Comparison of ENCODE assay signal across 8 mouse cellular contexts in genomic region chr2:126553291-126553639, GRCm38 (mm10). TPM values are rescaled to one million over a fixed set of nuclear protein-coding genes. Genes with fewer than 3 reads are reported as not detected.
DNase-seq lines count a peak whose midpoint lies in the region; ATAC-seq lines count a peak whose summit lies in the region.

No protein-coding gene starts in this region.

- no peak for DNase-seq in heart, adult 8-10 months (ENCODE audit: low spot score)
- peak; percentile 27 for DNase-seq in ES-CJ7 (ENCODE audit: low read depth, low spot score)
- DNase-seq in forebrain, embryonic 14.5 days (ENCODE audit: low spot score) = peak; percentile 27
- no peak for DNase-seq in yolk sac, embryonic 10.5 days (ENCODE audit: low spot score)
- DNase-seq in right cerebral cortex, postnatal 4 days = no peak
- DNase-seq in lung, postnatal 25 days (ENCODE audit: low spot score) = no peak

- ATAC-seq in heart, embryonic 12.5 days (ENCODE audit: insufficient number of reproducible peaks, low FRiP score) = no peak
- peak; percentile 60 for ATAC-seq in forebrain, embryonic 14.5 days
- ATAC-seq in liver, embryonic 16.5 days (ENCODE audit: low read depth) = no peak

- H3K4me2 ChIP-seq in heart, embryonic 12.5 days = peak overlapping the region; percentile 100
- H3K4me2 ChIP-seq in forebrain, embryonic 14.5 days (ENCODE audit: low read length) = peak overlapping the region; percentile 98
- H3K4me2 ChIP-seq in liver, embryonic 16.5 days (ENCODE audit: low read depth, low read length) = peak overlapping the region; percentile 56

- no peak overlapping the region for H3K27ac ChIP-seq in heart, embryonic 12.5 days (ENCODE audit: poor library complexity, severe bottlenecking)
- peak overlapping the region; percentile 14; the same call in 1 of the 2 replicates for H3K27ac ChIP-seq in forebrain, embryonic 14.5 days (ENCODE audit: low read depth, low read length)
- peak overlapping the region; percentile 73 for H3K27ac ChIP-seq in liver, embryonic 16.5 days (ENCODE audit: low read length)

- peaks cover 70% of the 10 kb centered on the region for H3K27me3 ChIP-seq in heart, embryonic 12.5 days (replicated peaks)
- peaks cover 21% of the 10 kb centered on the region for H3K27me3 ChIP-seq in forebrain, embryonic 14.5 days (replicated peaks; ENCODE audit: control insufficient read depth, insufficient read depth, low read length)
- H3K27me3 ChIP-seq in liver, embryonic 16.5 days (ENCODE audit: control insufficient read depth, insufficient read depth, low read depth, low read length) = peaks cover 23% of the 10 kb centered on the region

- H3K9me3 ChIP-seq in heart, embryonic 12.5 days (replicated peaks) = no peaks in the 10 kb centered on the region
- no peaks in the 10 kb centered on the region for H3K9me3 ChIP-seq in forebrain, embryonic 14.5 days (replicated peaks; ENCODE audit: control insufficient read depth, low read length)
- H3K9me3 ChIP-seq in liver, embryonic 16.5 days (replicated peaks; ENCODE audit: control insufficient read depth, low read length) = no peaks in the 10 kb centered on the region

- 3% methylated on average over 26 of the region's 26 CpGs for WGBS in heart, embryonic 12.5 days
- WGBS in forebrain, embryonic 14.5 days = under 1% methylated on average over 26 of the region's 26 CpGs
- 5% methylated on average over 26 of the region's 26 CpGs for WGBS in liver, embryonic 16.5 days (ENCODE audit: insufficient replicate concordance)

- peak overlapping the region; percentile 73 for H3K9ac ChIP-seq in heart, embryonic 12.5 days
- peak overlapping the region; percentile 68 for H3K9ac ChIP-seq in forebrain, embryonic 14.5 days (ENCODE audit: low read length)
- peak overlapping the region; percentile 61 for H3K9ac ChIP-seq in liver, embryonic 16.5 days (ENCODE audit: low read depth, low read length)

- peak overlapping the region; percentile 68 for H3K4me3 ChIP-seq in heart, embryonic 12.5 days
- H3K4me3 ChIP-seq in forebrain, embryonic 14.5 days (ENCODE audit: low read depth, low read length) = peak overlapping the region; percentile 59
- H3K4me3 ChIP-seq in liver, embryonic 16.5 days (ENCODE audit: low read depth, low read length) = peak overlapping the region; percentile 63

- H3K4me1 ChIP-seq in heart, embryonic 12.5 days (replicated peaks) = peaks cover 13% of the 10 kb centered on the region
- H3K4me1 ChIP-seq in forebrain, embryonic 14.5 days (ENCODE audit: control insufficient read depth, insufficient read depth, low read length) = 0 out of 2 replicates have a peak, but pooled peaks cover 2% of the 10 kb centered on the region
- H3K4me1 ChIP-seq in liver, embryonic 16.5 days (ENCODE audit: control insufficient read depth, low read depth, low read length) = peaks cover 3% of the 10 kb centered on the region

- no peaks in the 10 kb centered on the region for H3K36me3 ChIP-seq in heart, embryonic 12.5 days
- H3K36me3 ChIP-seq in forebrain, embryonic 14.5 days (ENCODE audit: control insufficient read depth, insufficient read depth, low read length) = no peaks in the 10 kb centered on the region
- H3K36me3 ChIP-seq in liver, embryonic 16.5 days (ENCODE audit: control insufficient read depth, insufficient read depth) = no peaks in the 10 kb centered on the region

RNA-seq across cellular contexts. Expression of gene Slc27a2, which starts 1.1 kb away (rescaled TPM):
- polyA plus RNA-seq in heart, embryonic 12.5 days (2016; fragmentation: Nextera tagmentation; extraction: Ambion mirVana) = 0.17 and 0.86 TPM in 2 replicates
- total RNA-seq in heart, adult 8-10 months (2022) = under 1 TPM in 2 of 4 experiments, not detected in 2; 0.17 to 0.22 TPM
- polyA plus RNA-seq in forebrain, embryonic 14.5 days (2014; fragmentation: Nextera tagmentation; extraction: Ambion mirVana) = 3.7 and 5.3 TPM in 2 replicates
- 145 and 150 TPM in 2 replicates for polyA plus RNA-seq in liver, embryonic 16.5 days (2015; fragmentation: Nextera tagmentation; extraction: Ambion mirVana)

RNA-seq across cellular contexts. Expression of gene Atp8b4, which starts 52.8 kb away (rescaled TPM):
- polyA plus RNA-seq in heart, embryonic 12.5 days (2016; fragmentation: Nextera tagmentation; extraction: Ambion mirVana) = 0.14 and 0.15 TPM in 2 replicates
- total RNA-seq in heart, adult 8-10 months (2022) = under 1 TPM; 0.19 to 0.49 (median 0.33) TPM
- polyA plus RNA-seq in forebrain, embryonic 14.5 days (2014; fragmentation: Nextera tagmentation; extraction: Ambion mirVana) = 0.06 TPM in 1 of 2 replicates, not detected in the other
- 5.5 and 5.9 TPM in 2 replicates for polyA plus RNA-seq in liver, embryonic 16.5 days (2015; fragmentation: Nextera tagmentation; extraction: Ambion mirVana)

Comparison
In these comparisons a context has a peak if more than half of its experiments do, and no peak if none do; other contexts are left out.
1. DNase-seq: peak in ES-CJ7 (single experiment) and forebrain, embryonic 14.5 days (single experiment); none in heart, adult 8-10 months (single experiment), yolk sac, embryonic 10.5 days (single experiment), right cerebral cortex, postnatal 4 days (single experiment) and lung, postnatal 25 days (single experiment).
2. RNA of gene Slc27a2, which starts 1.1 kb away (polyA plus RNA-seq): 145 to 150 TPM in liver, embryonic 16.5 days; 3.7 to 5.3 TPM in forebrain, embryonic 14.5 days and 0.17 to 0.86 TPM in heart, embryonic 12.5 days; every median in the first group is over 10 times any median in the second.
3. Peak in every context shown above with its lines, with median percentiles within 50 percentile points of each other: H3K4me2 ChIP-seq, H3K4me3 ChIP-seq and H3K9ac ChIP-seq.